Mouse (Mus musculus): ENCODE results near the gene Olfr1489.
"Not testable (repeated sequence)": the region's sequence is repeated elsewhere in the genome, so short reads cannot be mapped to it uniquely, and the experiment has no call there.

The Olfr1489 gene

GRCm38 (mm10) chr19:13631321-13631720, at the start of gene Olfr1489:
Gene Olfr1489 (plus strand): TSS chr19:13631621.
- DNase-seq (ENCODE audit: low spot score), result no peak

DNA sequence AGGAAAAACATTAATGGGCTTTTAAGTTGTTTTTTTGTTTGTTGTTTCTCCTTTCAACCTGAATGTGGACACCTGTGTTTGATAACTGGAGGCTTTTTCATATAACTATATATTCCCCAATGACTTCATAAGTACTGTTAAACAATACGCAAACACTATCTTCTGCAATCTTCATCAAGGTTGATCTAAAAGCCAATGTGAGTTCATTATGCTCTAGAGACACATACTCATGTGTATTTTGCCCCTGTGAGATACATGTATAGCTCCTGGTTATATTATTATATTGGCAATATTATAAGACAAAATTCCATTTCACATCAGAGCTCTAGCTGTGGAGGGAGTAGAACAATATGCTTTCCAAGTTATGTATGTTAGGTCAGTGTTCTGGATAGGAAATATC, 48.2 kb upstream of the Olfr1489 start, which contains the start of gene Olfr1484:
TSS of gene Olfr1484 (plus strand) at position 301 of the 400 bp plus-strand sequence.
- no peak for DNase-seq (ENCODE audit: low spot score)

DNA sequence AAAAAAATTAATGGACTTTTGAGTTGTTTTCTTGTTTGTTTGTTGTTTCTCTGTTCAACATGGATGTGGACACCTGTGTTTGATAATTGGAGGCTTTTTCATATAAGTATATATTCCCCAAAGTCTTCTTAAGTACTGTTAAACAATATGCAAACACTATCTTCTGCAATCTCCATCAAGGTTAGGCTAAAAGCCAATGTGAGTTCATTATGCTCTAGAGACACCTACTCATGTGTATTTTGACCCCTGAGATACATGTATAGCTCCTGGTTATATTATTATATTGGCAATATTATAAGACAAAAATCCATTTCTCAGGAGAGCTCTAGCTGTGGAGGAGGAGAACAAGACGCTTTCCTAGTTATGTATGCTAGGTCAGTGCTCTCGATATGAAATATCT, 14.3 kb upstream of the Olfr1489 start, which contains the start of gene Olfr1487:
TSS of gene Olfr1487 (plus strand) at position 301 of the 400 bp plus-strand sequence.
- DNase-seq (ENCODE audit: low spot score), result not testable (repeated sequence)

GRCm38 (mm10) chr19:13650791-13651190, 19.4 kb downstream of the Olfr1489 start, which contains the start of gene Olfr1490:
Gene Olfr1490 (plus strand): TSS chr19:13651091.
- no peak for DNase-seq (ENCODE audit: low spot score)

All from spleen, adult 12 weeks (tissue).